Mouse (Mus musculus) ES-E14 (cell line): ENCODE data around the gene Lin37. TPM values are rescaled to one million over a fixed set of nuclear protein-coding genes. Genes with fewer than 3 reads are reported as not detected.

ENCODE experiments used
- DNase-seq: peaks from one replicate; pipeline ENCODE4 v3.0.0-alpha.2; 2013; ENCODE audit warnings: low read depth, low spot score
- H3K27ac ChIP-seq: 2 replicates; pipeline ENCODE4 v1.5.1; 2012; ENCODE audit warnings: low read depth, mild to moderate bottlenecking, low read length, moderate library complexity, mixed read lengths; ENCODE audit not compliant: poor library complexity, insufficient read depth, severe bottlenecking
- H3K36me3 ChIP-seq: 2 replicates; pipeline ENCODE4 v1.6.1; 2012; ENCODE audit warnings: mild to moderate bottlenecking, low read length, moderate library complexity, mixed read lengths; ENCODE audit not compliant: control insufficient read depth, poor library complexity, insufficient read depth, severe bottlenecking
- H3K4me1 ChIP-seq, 2 experiments: fragments of 150-350 bp in 1 of 2; sonication (generic) in 1 of 2; 2 replicates each; pipeline ENCODE4 v1.6.1; 2012; ENCODE audit warnings: low read length in 2 of 2, mild to moderate bottlenecking in 1 of 2, mixed read lengths in 1 of 2; ENCODE audit not compliant: control insufficient read depth in 2 of 2, insufficient read depth in 2 of 2, poor library complexity in 1 of 2
- H3K4me3 ChIP-seq, 2 experiments: fragments of 150-350 bp in 1 of 2; sonication (generic) in 1 of 2; 2 replicates each; pipeline ENCODE4 v1.5.1; 2012; ENCODE audit warnings: low read length in 2 of 2, low read depth in 1 of 2, mild to moderate bottlenecking in 1 of 2, mixed read lengths in 1 of 2; ENCODE audit not compliant: insufficient read depth in 1 of 2, poor library complexity in 1 of 2, severe bottlenecking in 1 of 2
- H3K9ac ChIP-seq: 2 replicates; pipeline ENCODE4 v1.6.1; 2012; ENCODE audit warnings: low read depth, mild to moderate bottlenecking, low read length, mixed read lengths; ENCODE audit not compliant: poor library complexity, insufficient read depth, severe bottlenecking
- H3K9me3 ChIP-seq: fragments of 150-350 bp; sonication (generic); 2 replicates; pipeline ENCODE4 v1.6.1; 2012; ENCODE audit warnings: low read depth, mild to moderate bottlenecking, low read length; ENCODE audit not compliant: control insufficient read depth, insufficient read depth
- CHD2 ChIP-seq: IDR thresholded peaks from 2 replicates; pipeline ENCODE4 v1.6.1; 2014; ENCODE audit warnings: mild to moderate bottlenecking, low read depth, low read length, inconsistent platforms
- HCFC1 ChIP-seq: IDR thresholded peaks from 2 replicates; pipeline ENCODE4 v1.6.1; 2012; ENCODE audit warnings: low read length, inconsistent platforms, borderline replicate concordance; ENCODE audit not compliant: insufficient read depth
- MAFK ChIP-seq: IDR thresholded peaks from 2 replicates; pipeline ENCODE4 v1.6.1; 2014; ENCODE audit warnings: mild to moderate bottlenecking, low read depth, low read length, inconsistent platforms; ENCODE audit not compliant: insufficient read depth
- ZC3H11A ChIP-seq: IDR thresholded peaks from 2 replicates; pipeline ENCODE4 v1.6.1; 2012; ENCODE audit warnings: low read depth, mild to moderate bottlenecking, inconsistent platforms, low read length, borderline replicate concordance
- ZNF384 ChIP-seq: IDR thresholded peaks from 2 replicates; pipeline ENCODE4 v1.6.1; 2012; ENCODE audit warnings: low read depth, low read length, inconsistent platforms
- in situ Hi-C, 2 experiments: fragments of 600-800 bp; cut with MboI; formaldehyde crosslinking; loops; one replicate each; pipeline ENCODE4 v1.15.1; 2025; ENCODE audit warnings: low sequenced_read_pairs in 2 of 2, inconsistent platforms in 1 of 2; ENCODE audit not compliant: unreplicated experiment in 2 of 2
- total RNA-seq: library from RNA; depleted of rRNA; stranded (reverse); fragments of 300-350 nt; gene quantifications from 2 replicates; pipeline ENCODE4 v1.2.3, GENCODE M21; 2012

The Lin37 gene
- total RNA-seq, 1 experiment: 12.4 TPM

- Histone ChIP-seq H3K36me3 (peaks cover 15% of the 10 kb centered on the region), H3K9me3 (no peaks in the 10 kb centered on the region), H3K4me1 (peaks cover 4 to 13% of the 10 kb centered on the region in 2 experiments; a peak in 2 of 4 replicates), H3K9ac (no peak overlapping the region; the same call in 1 of the 2 replicates), H3K4me3 (0 out of 4 replicates have a peak overlapping the region, but pooled peaks of 1 of the 2 experiments have one; percentile 96), H3K27ac (no peak overlapping the region)
- in situ Hi-C loops: no loop called here
- TF ChIP-seq MAFK: no peak
- no peak for TF ChIP-seq HCFC1
- no peak for TF ChIP-seq ZNF384
- no peak for DNase-seq
Measured at GRCm38 (mm10) chr7:30560296-30560695, 658 bp upstream of the Lin37 start.

- Histone ChIP-seq H3K27ac (no peak overlapping the region), H3K9ac (peak overlapping the region; percentile 77), H3K4me3 (peak overlapping the region; percentile 79 to 96), H3K9me3 (no peaks in the 10 kb centered on the region), H3K36me3 (peaks cover 18% of the 10 kb centered on the region), H3K4me1 (peaks cover 4 to 12% of the 10 kb centered on the region in 2 experiments; a peak in 2 of 4 replicates)
- in situ Hi-C loops: no loop called here
- TF ChIP-seq ZNF384 (no peak), HCFC1 (no peak), ZC3H11A (no peak), MAFK (no peak), CHD2 (no peak)
- no peak for DNase-seq
Measured at GRCm38 (mm10) chr7:30558656-30559442, 789 bp downstream of the Lin37 start.

GRCm38 (mm10) chr7:30557901-30558514 is 1.6 kb downstream of the Lin37 start:
- Histone ChIP-seq H3K4me1 (peaks cover 4 to 17% of the 10 kb centered on the region in 2 experiments; a peak in 3 of 4 replicates), H3K9ac (no peak overlapping the region)
- no peak for TF ChIP-seq HCFC1
- no peak for TF ChIP-seq ZC3H11A

GRCm38 (mm10) chr7:30556894-30557536 is 2.6 kb downstream of the Lin37 start:
- no peak overlapping the region for H3K9ac ChIP-seq
- no peak overlapping the region for H3K27ac ChIP-seq
- H3K9me3 ChIP-seq: no peaks in the 10 kb centered on the region
- no peak overlapping the region for H3K4me3 ChIP-seq
- H3K4me1 ChIP-seq: peaks cover 4 to 17% of the 10 kb centered on the region in 2 experiments; a peak in 3 of 4 replicates
- no peak for DNase-seq
- in situ Hi-C loops: no loop called here
- TF ChIP-seq CHD2: no peak
- no peak for TF ChIP-seq MAFK
- TF ChIP-seq ZC3H11A: no peak
- TF ChIP-seq HCFC1: no peak
- no peak for TF ChIP-seq ZNF384
- H3K36me3 ChIP-seq: peaks cover 18% of the 10 kb centered on the region

More at GRCm38 (mm10) chr7:30557901-30558514, 1.6 kb downstream of the Lin37 start:
- DNase-seq: no peak
- in situ Hi-C loops: no loop called here
- H3K36me3 ChIP-seq: peaks cover 18% of the 10 kb centered on the region
- no peak overlapping the region for H3K4me3 ChIP-seq
- no peak overlapping the region for H3K27ac ChIP-seq
- no peaks in the 10 kb centered on the region for H3K9me3 ChIP-seq
